Mouse (Mus musculus) cortical plate, adult 2 months (tissue): Measurements from ENCODE around the gene Ring1.
"Not testable (repeated sequence)": the region's sequence is repeated elsewhere in the genome, so short reads cannot be mapped to it uniquely, and the experiment has no call there.

Experiments
- CTCF ChIP-seq: fragments of 200-500 bp; IDR thresholded peaks from 2 replicates; pipeline ENCODE4 v1.5.1; 2011; ENCODE audit warnings: mild to moderate bottlenecking, control low read depth, low read length; ENCODE audit not compliant: insufficient read depth; ENCODE audit errors: extremely low read depth
- POLR2A ChIP-seq: fragments of 200-500 bp; IDR thresholded peaks from 2 replicates; pipeline ENCODE4 v1.6.1; 2011; ENCODE audit warnings: mild to moderate bottlenecking, low read length, control low read depth; ENCODE audit not compliant: insufficient read depth; ENCODE audit errors: extremely low read depth

DNA sequence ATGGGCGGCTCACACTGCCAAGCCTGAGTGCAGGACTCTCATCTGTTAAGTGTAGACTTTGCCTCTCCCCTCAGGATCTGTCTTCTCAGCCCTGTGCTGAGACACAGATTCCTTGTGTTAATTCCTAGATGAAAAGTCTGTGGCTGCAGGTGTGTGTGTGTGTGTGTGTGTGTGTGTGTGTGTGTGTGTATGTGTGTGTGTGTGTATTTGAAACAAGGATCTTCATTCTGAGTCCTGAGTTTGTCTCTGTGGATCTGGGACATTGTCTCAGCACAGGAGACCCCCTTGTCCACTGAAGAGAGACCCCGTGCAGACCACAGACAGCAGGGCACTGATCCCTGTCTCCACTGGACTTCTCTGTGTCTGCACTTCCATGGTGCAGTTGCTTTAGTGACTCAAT is 23.7 kb downstream of the Ring1 start:
- not testable (repeated sequence) for TF ChIP-seq POLR2A, CTCF
